Mouse (Mus musculus): ENCODE data around the gene Trim38. TPM values are rescaled to one million over a fixed set of nuclear protein-coding genes. Genes with fewer than 3 reads are reported as not detected.

Gene Trim38
- total RNA-seq, 2 experiments from 2014 or later: not detected

DNA sequence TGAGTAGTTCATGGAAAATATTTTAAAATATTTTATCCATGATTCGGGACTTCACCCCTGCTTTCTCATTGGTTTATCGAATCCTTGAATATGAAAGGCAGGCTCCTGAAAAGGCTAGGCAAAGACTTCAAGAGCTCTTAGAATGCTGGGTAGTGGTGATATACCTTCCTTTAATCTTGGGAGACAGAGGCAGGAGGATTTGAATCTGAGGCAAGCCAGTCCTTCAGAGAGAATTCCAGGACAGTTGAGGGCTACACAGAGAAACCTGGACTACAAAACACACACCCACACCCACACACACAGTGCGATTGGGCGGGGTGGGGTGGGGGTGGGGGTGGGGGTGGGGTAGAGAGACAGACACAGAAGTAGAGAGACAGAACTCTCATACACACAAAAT is 21.8 kb upstream of the Trim38 start:
- no peak for TF ChIP-seq CTCF (IDR thresholded peaks at IDR 0.05)
- DNase-seq: no peak
- intact Hi-C loops (cut with DNase I): loop anchor here (5.0 kb wide), 2 partner anchors 166 to 1706 kb away; partner anchors contain the start of genes Hist1h2ag, Hist1h2bj, Hist1h4d and Hist1h4i
- no peak overlapping the region for H3K4me3 ChIP-seq
- no peak overlapping the region for H3K27ac ChIP-seq

- TF ChIP-seq CTCF (IDR thresholded peaks at IDR 0.05): no peak
- Histone ChIP-seq H3K27ac (no peak overlapping the region), H3K4me3 (no peak overlapping the region)
- DNase-seq: no peak
- intact Hi-C loops (cut with DNase I): loop anchor here (5.0 to 10.0 kb wide), 3 partner anchors 167 to 1707 kb away; partner anchors contain the start of genes Hist1h2ag, Hist1h2bj, Hist1h4d and Hist1h4i
Observed at GRCm38 (mm10) chr13:23749563-23750121, 20.1 kb upstream of the Trim38 start.

DNA sequence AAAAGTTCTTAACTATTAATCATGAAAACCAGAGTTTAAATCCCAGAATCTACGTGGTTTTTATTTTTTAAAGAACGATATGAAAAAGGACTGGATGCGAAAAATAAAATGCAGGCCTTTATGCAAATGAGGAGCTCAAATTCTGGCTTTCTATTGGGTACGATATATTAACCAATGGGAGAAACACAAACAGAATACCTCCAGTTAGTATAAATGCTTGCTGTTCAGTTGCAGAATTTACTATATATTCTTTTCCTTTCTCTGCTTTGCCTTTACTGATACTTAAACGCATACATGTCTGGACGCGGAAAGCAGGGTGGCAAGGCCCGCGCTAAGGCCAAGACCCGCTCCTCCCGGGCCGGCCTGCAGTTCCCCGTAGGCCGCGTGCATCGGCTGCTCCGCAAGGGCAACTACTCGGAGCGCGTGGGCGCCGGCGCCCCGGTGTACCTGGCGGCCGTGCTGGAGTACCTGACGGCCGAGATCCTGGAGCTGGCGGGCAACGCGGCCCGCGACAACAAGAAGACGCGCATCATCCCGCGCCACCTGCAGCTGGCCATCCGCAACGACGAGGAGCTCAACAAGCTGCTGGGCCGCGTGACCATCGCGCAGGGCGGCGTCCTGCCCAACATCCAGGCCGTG is 18.8 kb upstream of the Trim38 start, which contains the start of gene Hist1h2ab:
Hist1h2ab (plus strand) TSS at position 288 of the 639 bp plus-strand sequence.
- peak within 1 kb of the TSS; percentile 70 for H3K4me3 ChIP-seq
- intact Hi-C loops (cut with DNase I): loop anchor here (10.0 kb wide), 1 partner anchor 386 kb away; the partner anchor contains the start of gene Zfp322a
- peak; percentile 4; the same call in 1 of the 2 replicates for TF ChIP-seq CTCF (IDR thresholded peaks at IDR 0.05)
- DNase-seq: peak; percentile 32
- H3K27ac ChIP-seq: peak within 1 kb of the TSS; percentile 75

DNA sequence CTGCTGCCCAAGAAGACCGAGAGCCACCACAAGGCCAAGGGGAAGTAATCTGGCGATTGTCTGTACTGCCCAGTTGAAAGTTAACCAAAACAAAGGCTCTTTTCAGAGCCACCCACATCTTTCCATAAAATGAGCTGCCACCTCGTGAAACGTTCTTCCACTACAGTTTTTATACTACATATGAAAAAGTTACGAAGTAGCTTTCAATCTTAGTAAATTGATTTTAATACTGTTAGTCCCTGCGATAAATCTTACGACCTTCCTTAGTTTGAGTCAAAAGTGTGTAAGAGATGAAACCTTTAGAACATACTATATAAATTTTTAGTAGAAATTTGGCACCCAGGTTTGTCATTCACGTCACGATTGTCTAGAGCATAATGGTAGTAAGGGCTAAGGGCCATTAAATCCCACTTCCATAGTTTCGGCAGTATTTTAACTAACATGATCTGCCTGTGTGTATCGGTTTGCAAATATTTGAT is 18.2 kb upstream of the Trim38 start:
- H3K27ac ChIP-seq: peak overlapping the region; percentile 46
- peak overlapping the region; percentile 70 for H3K4me3 ChIP-seq
- intact Hi-C loops (cut with DNase I): loop anchor here (10.0 kb wide), 1 partner anchor 387 kb away; the partner anchor contains the start of gene Zfp322a
- DNase-seq: no peak
- TF ChIP-seq CTCF (IDR thresholded peaks at IDR 0.05): no peak

GRCm38 (mm10) chr13:23752067-23752741 is 17.5 kb upstream of the Trim38 start, which contains the start of gene Hist1h3b:
TSS of gene Hist1h3b (plus strand) at chr13:23752267.
- H3K4me3 ChIP-seq: peak within 1 kb of the TSS; percentile 70
- H3K27ac ChIP-seq: peak within 1 kb of the TSS; percentile 75
- DNase-seq: peak; percentile 82
- intact Hi-C loops (cut with DNase I): loop anchor here (10.0 kb wide), 1 partner anchor 387 kb away; the partner anchor contains the start of gene Zfp322a

- intact Hi-C loops (cut with DNase I): loop anchor here (10.0 kb wide), 1 partner anchor 388 kb away; the partner anchor contains the start of gene Zfp322a
Observed at GRCm38 (mm10) chr13:23752742-23753172, 17.0 kb upstream of the Trim38 start.

GRCm38 (mm10) chr13:23753314-23754078 is 16.2 kb upstream of the Trim38 start:
- no peak for TF ChIP-seq CTCF (IDR thresholded peaks at IDR 0.05)
- intact Hi-C loops (cut with DNase I): loop anchor here (10.0 kb wide), 1 partner anchor 389 kb away; the partner anchor contains the start of gene Zfp322a
- Histone ChIP-seq H3K4me3 (no peak overlapping the region), H3K27ac (no peak overlapping the region)
- DNase-seq: no peak

More at GRCm38 (mm10) chr13:23752742-23753172, 17.0 kb upstream of the Trim38 start:
- no peak for DNase-seq
- no peak for TF ChIP-seq CTCF (IDR thresholded peaks at IDR 0.05)
- Histone ChIP-seq H3K27ac (no peak overlapping the region), H3K4me3 (peak overlapping the region; percentile 26)

DNA sequence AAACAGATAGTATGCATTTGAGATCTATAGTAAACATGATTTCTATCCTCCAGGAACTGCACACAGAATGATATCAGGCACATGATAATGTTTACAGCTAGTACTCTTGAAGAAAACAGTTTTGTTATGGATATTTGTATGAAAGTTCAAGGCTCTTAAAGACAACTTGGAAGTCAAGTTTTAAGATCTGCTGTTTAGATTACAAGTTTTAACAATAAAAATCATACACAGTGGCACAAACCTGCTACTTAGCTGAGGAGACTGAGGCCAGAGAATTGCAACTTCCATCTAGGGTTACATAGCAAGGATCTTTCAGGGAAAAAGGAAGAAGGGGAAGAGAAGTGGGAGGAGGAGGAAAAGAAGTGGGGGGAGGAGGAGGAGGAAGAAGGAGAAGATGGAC is 14.7 kb upstream of the Trim38 start:
- TF ChIP-seq CTCF (IDR thresholded peaks at IDR 0.05): no peak
- Histone ChIP-seq H3K27ac (no peak overlapping the region), H3K4me3 (no peak overlapping the region)
- intact Hi-C loops (cut with DNase I): loop anchor here (10.0 kb wide), 1 partner anchor 390 kb away; the partner anchor contains the start of gene Zfp322a
- no peak for DNase-seq

- Histone ChIP-seq H3K27ac (peak within 1 kb of the TSS; percentile 48; the same call in 1 of the 2 replicates), H3K4me3 (peak within 1 kb of the TSS; percentile 63)
- TF ChIP-seq CTCF (IDR thresholded peaks at IDR 0.05): no peak
- intact Hi-C loops (cut with DNase I): loop anchor here (10.0 kb wide), 1 partner anchor 392 kb away; the partner anchor contains the start of gene Zfp322a
- peak; percentile 68 for DNase-seq
Observed at GRCm38 (mm10) chr13:23756790-23757189, 12.9 kb upstream of the Trim38 start, which contains the start of gene Hist1h4b. TSS of gene Hist1h4b (plus strand) at chr13:23757013.

- DNase-seq: no peak
- Histone ChIP-seq H3K4me3 (peak overlapping the region; percentile 63), H3K27ac (no peak overlapping the region)
- intact Hi-C loops (cut with DNase I): loop anchor here (10.0 kb wide), 1 partner anchor 392 kb away; the partner anchor contains the start of gene Zfp322a
- no peak for TF ChIP-seq CTCF (IDR thresholded peaks at IDR 0.05)
Observed at GRCm38 (mm10) chr13:23757211-23757773, 12.4 kb upstream of the Trim38 start.

DNA sequence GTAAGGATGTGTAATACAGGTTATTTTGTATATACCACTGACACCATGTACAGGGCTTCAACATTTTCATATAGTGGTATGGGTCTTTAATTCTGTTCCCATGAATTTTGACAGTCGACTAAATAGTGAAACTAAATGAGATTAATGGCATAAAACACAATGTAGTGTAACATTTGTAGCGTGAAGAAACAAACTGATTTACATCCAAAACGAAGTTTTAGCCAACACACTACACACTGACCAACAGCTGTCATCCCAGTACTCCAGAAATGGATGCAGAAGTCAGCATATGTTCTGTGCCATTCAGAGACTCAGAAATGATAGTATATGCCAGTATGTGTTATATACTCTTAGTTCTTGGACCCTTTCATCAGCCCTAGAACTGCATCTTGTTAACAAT is 11.8 kb upstream of the Trim38 start:
- intact Hi-C loops (cut with DNase I): loop anchor here (10.0 kb wide), 1 partner anchor 393 kb away; the partner anchor contains the start of gene Zfp322a
- DNase-seq: no peak
- H3K4me3 ChIP-seq: no peak overlapping the region

More for the DNA sequence above, 11.8 kb upstream of the Trim38 start:
- H3K27ac ChIP-seq: no peak overlapping the region
- TF ChIP-seq CTCF (IDR thresholded peaks at IDR 0.05): no peak

All from gastrocnemius, adult 2 months (tissue).